Mouse (Mus musculus): Measurements from ENCODE around the gene Slc25a3. TPM values are rescaled to one million over a fixed set of nuclear protein-coding genes. Genes with fewer than 3 reads are reported as not detected.

Slc25a3 gene
- polyA plus RNA-seq, 1 experiment from 2014 or later = 1,186 TPM

- Histone ChIP-seq H3K27ac (ENCODE audit: low read length) (no peak overlapping the region), H3K4me3 (ENCODE audit: low read length) (no peak overlapping the region), H3K9ac (ENCODE audit: low read length) (no peak overlapping the region), H3K9me3 (replicated peaks; ENCODE audit: control insufficient read depth, low read length) (0 out of 2 replicates have a peak, but pooled peaks cover 3% of the 10 kb centered on the region), H3K27me3 (ENCODE audit: control insufficient read depth, insufficient read depth, low read length) (no peaks in the 10 kb centered on the region), H3K4me1 (ENCODE audit: control insufficient read depth, insufficient read depth, low read length) (peaks cover 9% of the 10 kb centered on the region), H3K4me2 (ENCODE audit: low read depth, low read length) (no peak overlapping the region), H3K36me3 (ENCODE audit: control insufficient read depth, insufficient read depth) (no peaks in the 10 kb centered on the region)
- no peak for ATAC-seq (replicated peaks; ENCODE audit: extremely low read depth, insufficient read depth, low FRiP score)
- 86% methylated on average over 1 of the region's 1 CpGs for WGBS
Observed at GRCm38 (mm10) chr10:91131565-91131964, 7.7 kb upstream of the Slc25a3 start.

GRCm38 (mm10) chr10:91130792-91131191 lies 6.9 kb upstream of the Slc25a3 start:
- WGBS = 91% methylated on average over 3 of the region's 3 CpGs
- no peak for ATAC-seq (replicated peaks; ENCODE audit: extremely low read depth, insufficient read depth, low FRiP score)
- no peak overlapping the region for H3K27ac ChIP-seq (ENCODE audit: low read length)

GRCm38 (mm10) chr10:91128551-91129160 lies 4.8 kb upstream of the Slc25a3 start:
- Histone ChIP-seq H3K4me1 (ENCODE audit: control insufficient read depth, insufficient read depth, low read length) (peaks cover 12% of the 10 kb centered on the region), H3K27me3 (ENCODE audit: control insufficient read depth, insufficient read depth, low read length) (no peaks in the 10 kb centered on the region), H3K4me3 (ENCODE audit: low read length) (no peak overlapping the region), H3K9ac (ENCODE audit: low read length) (no peak overlapping the region), H3K27ac (ENCODE audit: low read length) (no peak overlapping the region), H3K9me3 (replicated peaks; ENCODE audit: control insufficient read depth, low read length) (0 out of 2 replicates have a peak, but pooled peaks cover 3% of the 10 kb centered on the region), H3K36me3 (ENCODE audit: control insufficient read depth, insufficient read depth) (no peaks in the 10 kb centered on the region), H3K4me2 (ENCODE audit: low read depth, low read length) (no peak overlapping the region)
- 58% methylated on average over 1 of the region's 1 CpGs for WGBS
- no peak for ATAC-seq (replicated peaks; ENCODE audit: extremely low read depth, insufficient read depth, low FRiP score)

More at GRCm38 (mm10) chr10:91130792-91131191, 6.9 kb upstream of the Slc25a3 start:
- Histone ChIP-seq H3K27me3 (ENCODE audit: control insufficient read depth, insufficient read depth, low read length) (no peaks in the 10 kb centered on the region), H3K4me3 (ENCODE audit: low read length) (no peak overlapping the region), H3K9me3 (replicated peaks; ENCODE audit: control insufficient read depth, low read length) (0 out of 2 replicates have a peak, but pooled peaks cover 3% of the 10 kb centered on the region), H3K4me1 (ENCODE audit: control insufficient read depth, insufficient read depth, low read length) (peaks cover 10% of the 10 kb centered on the region), H3K36me3 (ENCODE audit: control insufficient read depth, insufficient read depth) (no peaks in the 10 kb centered on the region), H3K9ac (ENCODE audit: low read length) (no peak overlapping the region), H3K4me2 (ENCODE audit: low read depth, low read length) (no peak overlapping the region)

- H3K4me3 ChIP-seq (ENCODE audit: low read length) = no peak overlapping the region
- H3K9me3 ChIP-seq (replicated peaks; ENCODE audit: control insufficient read depth, low read length) = 0 out of 2 replicates have a peak, but pooled peaks cover 3% of the 10 kb centered on the region
- H3K4me2 ChIP-seq (ENCODE audit: low read depth, low read length) = no peak overlapping the region
- 0 out of 2 replicates have a peak overlapping the region, but pooled peaks have one; percentile 21 for H3K9ac ChIP-seq (ENCODE audit: low read length)
- peaks cover 12% of the 10 kb centered on the region for H3K4me1 ChIP-seq (ENCODE audit: control insufficient read depth, insufficient read depth, low read length)
- 35% methylated on average over 2 of the region's 2 CpGs for WGBS
- H3K27ac ChIP-seq (ENCODE audit: low read length) = peak overlapping the region; percentile 86
- H3K27me3 ChIP-seq (ENCODE audit: control insufficient read depth, insufficient read depth, low read length) = no peaks in the 10 kb centered on the region
- no peaks in the 10 kb centered on the region for H3K36me3 ChIP-seq (ENCODE audit: control insufficient read depth, insufficient read depth)
- ATAC-seq (replicated peaks; ENCODE audit: extremely low read depth, insufficient read depth, low FRiP score) = no peak
Observed at GRCm38 (mm10) chr10:91127395-91127794, 3.5 kb upstream of the Slc25a3 start.

- H3K27me3 ChIP-seq (ENCODE audit: control insufficient read depth, insufficient read depth, low read length) = no peaks in the 10 kb centered on the region
- peak overlapping the region; percentile 86 for H3K27ac ChIP-seq (ENCODE audit: low read length)
- H3K4me1 ChIP-seq (ENCODE audit: control insufficient read depth, insufficient read depth, low read length) = peaks cover 12% of the 10 kb centered on the region
- H3K9me3 ChIP-seq (replicated peaks; ENCODE audit: control insufficient read depth, low read length) = 0 out of 2 replicates have a peak, but pooled peaks cover 3% of the 10 kb centered on the region
- peak overlapping the region; percentile 21; the same call in 1 of the 2 replicates for H3K9ac ChIP-seq (ENCODE audit: low read length)
- no peak overlapping the region for H3K4me3 ChIP-seq (ENCODE audit: low read length)
- WGBS = 31% methylated on average over 10 of the region's 10 CpGs
- peaks cover 4% of the 10 kb centered on the region; the same call in 1 of the 2 replicates for H3K36me3 ChIP-seq (ENCODE audit: control insufficient read depth, insufficient read depth)
- H3K4me2 ChIP-seq (ENCODE audit: low read depth, low read length) = no peak overlapping the region
- ATAC-seq (replicated peaks; ENCODE audit: extremely low read depth, insufficient read depth, low FRiP score) = no peak
Observed at GRCm38 (mm10) chr10:91126618-91127355, 2.9 kb upstream of the Slc25a3 start.

- under 1% methylated on average over 35 of the region's 44 CpGs for WGBS
- ATAC-seq (replicated peaks; ENCODE audit: extremely low read depth, insufficient read depth, low FRiP score) = peak; percentile 52
Observed at GRCm38 (mm10) chr10:91123281-91123827, 505 bp downstream of the Slc25a3 start.

GRCm38 (mm10) chr10:91122646-91123045 lies 1.2 kb downstream of the Slc25a3 start:
- H3K9me3 ChIP-seq (replicated peaks; ENCODE audit: control insufficient read depth, low read length) = no peaks in the 10 kb centered on the region
- peak overlapping the region; percentile 97 for H3K27ac ChIP-seq (ENCODE audit: low read length)
- WGBS = 13% methylated on average over 6 of the region's 6 CpGs
- no peak for ATAC-seq (replicated peaks; ENCODE audit: extremely low read depth, insufficient read depth, low FRiP score)
- peak overlapping the region; percentile 100 for H3K9ac ChIP-seq (ENCODE audit: low read length)
- no peaks in the 10 kb centered on the region for H3K27me3 ChIP-seq (ENCODE audit: control insufficient read depth, insufficient read depth, low read length)
- peaks cover 40% of the 10 kb centered on the region for H3K36me3 ChIP-seq (ENCODE audit: control insufficient read depth, insufficient read depth)
- peak overlapping the region; percentile 100 for H3K4me3 ChIP-seq (ENCODE audit: low read length)
- peaks cover 24% of the 10 kb centered on the region for H3K4me1 ChIP-seq (ENCODE audit: control insufficient read depth, insufficient read depth, low read length)
- H3K4me2 ChIP-seq (ENCODE audit: low read depth, low read length) = peak overlapping the region; percentile 60

More at GRCm38 (mm10) chr10:91123281-91123827, 505 bp downstream of the Slc25a3 start:
- H3K27ac ChIP-seq (ENCODE audit: low read length) = peak overlapping the region; percentile 97
- H3K4me2 ChIP-seq (ENCODE audit: low read depth, low read length) = peak overlapping the region; percentile 60
- peak overlapping the region; percentile 100 for H3K4me3 ChIP-seq (ENCODE audit: low read length)
- peaks cover 33% of the 10 kb centered on the region for H3K36me3 ChIP-seq (ENCODE audit: control insufficient read depth, insufficient read depth)
- H3K9me3 ChIP-seq (replicated peaks; ENCODE audit: control insufficient read depth, low read length) = no peaks in the 10 kb centered on the region
- no peaks in the 10 kb centered on the region for H3K27me3 ChIP-seq (ENCODE audit: control insufficient read depth, insufficient read depth, low read length)
- H3K9ac ChIP-seq (ENCODE audit: low read length) = peak overlapping the region; percentile 100
- H3K4me1 ChIP-seq (ENCODE audit: control insufficient read depth, insufficient read depth, low read length) = peaks cover 24% of the 10 kb centered on the region

GRCm38 (mm10) chr10:91116958-91117357 lies 6.9 kb downstream of the Slc25a3 start:
- H3K9ac ChIP-seq (ENCODE audit: low read length) = no peak overlapping the region
- peaks cover 11% of the 10 kb centered on the region for H3K4me1 ChIP-seq (ENCODE audit: control insufficient read depth, insufficient read depth, low read length)
- no peaks in the 10 kb centered on the region for H3K27me3 ChIP-seq (ENCODE audit: control insufficient read depth, insufficient read depth, low read length)
- ATAC-seq (replicated peaks; ENCODE audit: extremely low read depth, insufficient read depth, low FRiP score) = no peak; the same call in 1 of the 2 replicates
- no peak overlapping the region for H3K4me3 ChIP-seq (ENCODE audit: low read length)
- no peaks in the 10 kb centered on the region for H3K9me3 ChIP-seq (replicated peaks; ENCODE audit: control insufficient read depth, low read length)
- 92% methylated on average over 12 of the region's 12 CpGs for WGBS
- H3K27ac ChIP-seq (ENCODE audit: low read length) = no peak overlapping the region
- H3K36me3 ChIP-seq (ENCODE audit: control insufficient read depth, insufficient read depth) = peaks cover 84% of the 10 kb centered on the region
- no peak overlapping the region for H3K4me2 ChIP-seq (ENCODE audit: low read depth, low read length)
